Mouse (Mus musculus) spleen, adult 2 months (tissue): ENCODE results near the gene Mtfmt. TPM values are rescaled to one million over a fixed set of nuclear protein-coding genes. Genes with fewer than 3 reads are reported as not detected.

Experiments used
- DNase-seq, 2 experiments: peaks; one replicate each; pipeline versions ENCODE4 v3.0.0 to v3.0.0-alpha.2; 2012 to 2021; ENCODE audit warnings: low spot score in 2 of 2, low read depth in 1 of 2
- H3K27ac ChIP-seq: fragments of 200-500 bp; 2 replicates; pipeline ENCODE4 v1.5.1; 2012; ENCODE audit warnings: low read length, inconsistent platforms; ENCODE audit not compliant: insufficient read depth
- H3K27me3 ChIP-seq: fragments of 200-500 bp; 2 replicates; pipeline ENCODE4 v1.6.1; 2012; ENCODE audit warnings: mild to moderate bottlenecking, moderate library complexity, low read length, inconsistent platforms; ENCODE audit not compliant: control insufficient read depth, insufficient read depth
- H3K36me3 ChIP-seq: fragments of 200-500 bp; 2 replicates; pipeline ENCODE4 v1.6.1; 2012; ENCODE audit warnings: mild to moderate bottlenecking, low read length, inconsistent platforms; ENCODE audit not compliant: control insufficient read depth, insufficient read depth
- H3K4me1 ChIP-seq: fragments of 200-500 bp; 2 replicates; pipeline ENCODE4 v1.6.1; 2011; ENCODE audit warnings: inconsistent platforms; ENCODE audit not compliant: control insufficient read depth, insufficient read depth, insufficient read length
- H3K4me3 ChIP-seq: fragments of 200-500 bp; 2 replicates; pipeline ENCODE4 v1.5.1; 2011; ENCODE audit warnings: mild to moderate bottlenecking, inconsistent platforms; ENCODE audit not compliant: insufficient read depth, insufficient read length; ENCODE audit errors: extremely low read depth
- CTCF ChIP-seq: fragments of 200-500 bp; IDR thresholded peaks from 2 replicates; pipeline ENCODE4 v1.5.1; 2011; ENCODE audit warnings: mild to moderate bottlenecking, inconsistent platforms; ENCODE audit not compliant: insufficient read depth, insufficient read length, insufficient replicate concordance; ENCODE audit errors: extremely low read depth
- POLR2A ChIP-seq: fragments of 200-500 bp; IDR thresholded peaks from 2 replicates; pipeline ENCODE4 v1.6.1; 2011; ENCODE audit warnings: low read depth, low read length, inconsistent platforms
- WGBS: fragments of 180-500 bp; shearing (Covaris S2); methylation state at CpG from one replicate; pipeline ENCODE4 v1.1.7; 2018; 5-methylcytosine and 5-hydroxymethylcytosine counted together
- polyA plus RNA-seq: library from polyadenylated mRNA; depleted of rRNA; stranded (reverse); fragments of >200 nt; gene quantifications from 2 replicates; pipeline ENCODE4 v1.2.3, GENCODE M21; 2012

The Mtfmt gene
- polyA plus RNA-seq, 1 experiment = 7.8 TPM

- TF ChIP-seq POLR2A = no peak
- TF ChIP-seq CTCF = no peak
- WGBS = 81% methylated on average over 2 of the region's 2 CpGs
- Histone ChIP-seq H3K4me1 (peaks cover 7% of the 10 kb centered on the region), H3K27me3 (peaks cover 9% of the 10 kb centered on the region), H3K4me3 (no peak overlapping the region), H3K36me3 (no peaks in the 10 kb centered on the region), H3K27ac (no peak overlapping the region)
- no peak for DNase-seq
These were observed 41.2 kb upstream of the Mtfmt start for GRCm38 (mm10) chr9:65394360-65394759.

- TF ChIP-seq CTCF (no peak), POLR2A (no peak)
- peak in 1 of 2 experiments; percentile 16 for DNase-seq
- H3K27me3 ChIP-seq = no peaks in the 10 kb centered on the region
- under 1% methylated on average over 24 of the region's 24 CpGs for WGBS
- H3K4me1 ChIP-seq = no peaks in the 10 kb centered on the region; the same call in 1 of the 2 replicates
- H3K36me3 ChIP-seq = no peaks in the 10 kb centered on the region
- no peak within 1 kb of the TSS for H3K27ac ChIP-seq
- H3K4me3 ChIP-seq = peak within 1 kb of the TSS; percentile 54
These were observed 37.3 kb upstream of the Mtfmt start, which contains the start of gene Rasl12 for GRCm38 (mm10) chr9:65398279-65398678. Gene Rasl12 (plus strand): TSS chr9:65398506.

GRCm38 (mm10) chr9:65399934-65400333 lies 35.6 kb upstream of the Mtfmt start:
- TF ChIP-seq CTCF (no peak), POLR2A (no peak)
- Histone ChIP-seq H3K4me3 (no peak overlapping the region), H3K27me3 (no peaks in the 10 kb centered on the region), H3K36me3 (no peaks in the 10 kb centered on the region), H3K4me1 (no peaks in the 10 kb centered on the region; the same call in 1 of the 2 replicates), H3K27ac (no peak overlapping the region)
- DNase-seq = no peak
- WGBS = 93% methylated on average over 6 of the region's 6 CpGs

GRCm38 (mm10) chr9:65404331-65405183 lies 31.0 kb upstream of the Mtfmt start:
- Histone ChIP-seq H3K4me3 (no peak overlapping the region), H3K36me3 (no peaks in the 10 kb centered on the region), H3K4me1 (no peaks in the 10 kb centered on the region), H3K27me3 (no peaks in the 10 kb centered on the region), H3K27ac (peak overlapping the region; percentile 77)
- 36% methylated on average over 15 of the region's 15 CpGs for WGBS
- TF ChIP-seq POLR2A = no peak
- no peak for TF ChIP-seq CTCF
- DNase-seq = no peak

- WGBS = 73% methylated on average over 2 of the region's 2 CpGs
- Histone ChIP-seq H3K4me3 (no peak overlapping the region), H3K27me3 (no peaks in the 10 kb centered on the region), H3K4me1 (no peaks in the 10 kb centered on the region), H3K36me3 (no peaks in the 10 kb centered on the region), H3K27ac (peak overlapping the region; percentile 36)
- TF ChIP-seq POLR2A = no peak
- TF ChIP-seq CTCF = no peak
- no peak for DNase-seq
These were observed 30.5 kb upstream of the Mtfmt start for GRCm38 (mm10) chr9:65405184-65405449.

GRCm38 (mm10) chr9:65407327-65407726 lies 28.3 kb upstream of the Mtfmt start:
- Histone ChIP-seq H3K27me3 (no peaks in the 10 kb centered on the region), H3K4me3 (no peak overlapping the region), H3K4me1 (no peaks in the 10 kb centered on the region), H3K36me3 (no peaks in the 10 kb centered on the region), H3K27ac (no peak overlapping the region)
- WGBS = 89% methylated on average over 5 of the region's 5 CpGs
- no peak for TF ChIP-seq POLR2A
- TF ChIP-seq CTCF = no peak
- DNase-seq = no peak

- no peaks in the 10 kb centered on the region for H3K36me3 ChIP-seq
- DNase-seq = no peak
- H3K27me3 ChIP-seq = no peaks in the 10 kb centered on the region
- no peak overlapping the region for H3K27ac ChIP-seq
- H3K4me3 ChIP-seq = no peak overlapping the region
- no peak for TF ChIP-seq POLR2A
- no peak for TF ChIP-seq CTCF
- H3K4me1 ChIP-seq = no peaks in the 10 kb centered on the region
- WGBS = 87% methylated on average over 3 of the region's 3 CpGs
These were observed 27.7 kb upstream of the Mtfmt start for GRCm38 (mm10) chr9:65407861-65408260.
